Mouse (Mus musculus) heart, adult 8-10 months (tissue): Measurements from ENCODE around the gene Gpd2. TPM values are rescaled to one million over a fixed set of nuclear protein-coding genes. Genes with fewer than 3 reads are reported as not detected.

ENCODE experiments used
- DNase-seq: peaks from one replicate; pipeline ENCODE4 v3.0.0; 2022; ENCODE audit warnings: low spot score
- total RNA-seq, 4 experiments: library from RNA; stranded (reverse); gene quantifications; 2 replicates each; pipeline ENCODE4 v1.2.4; 2022

Gene Gpd2
- total RNA-seq, 4 experiments from 2014 or later, result 14.4 to 17.9 (median 15.3) TPM

DNA sequence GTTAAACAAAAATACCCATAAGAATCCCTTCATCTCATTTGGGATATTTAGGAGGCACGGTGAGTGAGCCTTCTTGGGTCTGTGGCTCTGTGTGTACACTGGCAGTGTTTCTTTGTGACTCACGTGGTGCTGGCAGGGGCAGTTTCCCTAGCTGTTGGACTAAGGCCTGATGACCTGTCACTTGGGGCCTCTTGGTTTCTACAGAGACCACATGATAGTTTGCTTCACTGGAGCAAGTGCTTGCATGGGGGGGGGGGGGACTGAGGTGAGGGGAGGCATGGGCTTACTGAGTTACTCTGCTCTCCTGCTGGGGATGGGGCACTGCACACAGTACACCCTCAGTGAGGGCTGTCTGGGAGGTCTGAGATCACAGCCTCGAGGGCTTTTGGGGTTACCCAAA, 64.1 kb downstream of the Gpd2 start:
- DNase-seq, result peak; percentile 31

DNA sequence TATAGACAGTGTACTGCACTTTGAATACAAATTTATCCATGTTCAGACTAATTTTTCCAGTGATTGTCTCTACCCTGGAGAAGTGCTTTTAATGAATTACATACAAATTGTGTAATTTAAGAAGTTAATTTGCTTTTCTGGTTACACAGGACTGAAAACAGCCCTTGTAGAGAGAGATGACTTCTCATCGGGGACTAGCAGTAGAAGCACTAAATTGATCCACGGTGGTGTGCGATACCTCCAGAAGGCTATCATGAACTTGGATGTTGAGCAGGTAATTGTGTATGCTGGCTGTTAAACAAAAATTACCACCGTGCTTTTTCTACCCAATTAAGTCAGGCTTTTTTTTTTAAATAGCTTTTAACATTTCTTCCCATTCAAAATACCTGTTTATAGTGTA, 66.8 kb downstream of the Gpd2 start:
- DNase-seq, result no peak

DNA sequence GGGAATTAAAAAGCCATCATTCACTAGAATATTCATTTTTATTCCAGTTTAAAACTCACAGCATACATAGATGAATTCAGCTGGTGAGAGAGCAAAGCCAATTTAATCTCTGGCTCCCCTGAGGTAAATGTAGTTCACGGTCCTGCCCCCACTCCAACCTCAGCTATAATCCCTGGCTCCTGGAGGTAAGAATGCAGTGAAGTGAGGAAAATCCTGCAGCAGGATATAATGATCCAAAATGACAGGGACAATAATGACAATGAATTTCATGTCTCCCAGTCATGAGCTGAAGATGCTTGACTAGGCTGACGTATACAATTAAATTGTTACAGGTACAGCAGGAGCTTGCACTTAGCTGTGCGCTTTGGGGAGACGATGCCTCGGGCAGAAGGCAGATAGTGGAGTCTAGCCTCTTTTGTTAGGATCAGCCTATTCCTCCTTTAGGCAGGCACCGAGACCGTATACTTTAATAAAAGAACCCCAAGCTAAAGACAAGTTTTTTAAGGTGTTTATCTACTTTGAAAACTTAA, 74.9 kb downstream of the Gpd2 start:
- no peak for DNase-seq

DNA sequence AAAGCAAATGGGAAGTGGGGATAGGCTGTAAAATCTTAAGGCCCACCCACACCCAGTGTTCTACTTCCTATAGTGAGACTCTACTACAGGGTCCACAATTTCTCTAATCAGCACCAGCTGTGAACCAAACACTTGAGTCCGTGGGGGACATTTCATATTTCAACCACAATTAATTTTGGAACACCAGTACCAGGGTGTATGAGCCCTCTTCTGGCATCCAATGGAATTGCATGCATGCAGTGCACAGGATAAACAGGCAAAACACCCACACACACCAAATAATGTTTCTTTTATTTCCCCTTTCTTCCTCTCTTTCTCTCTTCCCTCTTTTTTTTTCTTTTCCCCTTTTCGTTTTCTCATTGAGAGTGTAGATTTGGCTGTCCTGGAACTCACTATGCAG, 78.6 kb downstream of the Gpd2 start:
- DNase-seq, result peak; percentile 21

DNA sequence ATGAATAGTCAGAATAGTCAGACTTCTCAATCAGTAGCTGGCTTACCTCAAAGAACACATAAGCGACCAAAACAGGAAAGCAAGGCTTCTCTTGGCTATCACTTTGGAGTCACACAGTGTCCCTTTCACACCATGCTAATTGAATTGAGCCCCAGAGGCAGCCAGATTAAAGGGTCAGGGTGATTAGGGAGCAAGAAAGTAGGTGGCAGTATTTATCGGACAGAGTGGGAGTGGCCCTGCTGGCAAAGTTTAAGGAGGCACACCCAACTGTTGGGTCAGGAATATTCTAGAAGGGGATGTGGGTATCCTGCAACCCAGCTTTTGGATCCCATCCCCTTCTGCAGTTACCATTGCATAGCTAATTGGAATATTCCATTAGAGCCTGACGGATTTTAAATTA, 80.9 kb downstream of the Gpd2 start:
- DNase-seq, result no peak

DNA sequence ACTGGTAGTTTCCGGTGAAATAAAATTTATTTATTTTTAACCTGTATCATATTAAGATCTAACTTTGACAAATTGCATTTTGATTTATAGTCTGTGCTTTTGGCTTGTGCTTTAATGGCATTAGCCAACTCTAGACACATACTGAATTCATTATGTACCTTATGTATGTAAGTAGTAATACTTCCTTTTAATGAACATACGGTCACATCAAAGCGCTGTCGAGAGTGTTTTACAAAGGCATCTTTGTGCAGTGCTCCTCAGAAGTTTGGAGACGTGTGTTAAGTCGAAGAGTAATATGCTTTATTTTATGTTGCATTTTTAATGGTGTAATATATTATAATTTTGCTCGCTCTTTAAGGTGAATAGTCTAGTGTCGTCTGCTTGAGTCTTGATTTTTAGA, 88.7 kb downstream of the Gpd2 start:
- no peak for DNase-seq

DNA sequence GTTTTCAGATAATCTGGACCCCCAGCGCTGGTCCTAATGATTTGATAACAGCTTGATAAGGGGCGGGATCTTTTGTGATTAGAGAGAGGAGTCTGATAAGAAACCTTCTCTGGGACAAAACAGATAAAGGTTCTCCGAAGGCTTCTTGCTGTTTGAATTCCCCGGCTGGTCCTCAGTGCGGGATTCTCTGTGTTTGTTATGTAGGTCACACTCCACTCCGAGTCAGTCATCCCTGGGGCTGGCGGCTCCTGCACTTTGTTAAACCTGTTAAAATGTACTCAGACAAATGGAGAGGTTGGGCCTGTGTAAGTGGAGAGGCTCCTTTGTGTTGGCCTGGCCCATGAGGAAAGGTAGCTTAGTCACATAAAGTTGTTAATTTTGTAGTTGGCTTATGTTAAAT, 91.9 kb downstream of the Gpd2 start:
- no peak for DNase-seq

DNA sequence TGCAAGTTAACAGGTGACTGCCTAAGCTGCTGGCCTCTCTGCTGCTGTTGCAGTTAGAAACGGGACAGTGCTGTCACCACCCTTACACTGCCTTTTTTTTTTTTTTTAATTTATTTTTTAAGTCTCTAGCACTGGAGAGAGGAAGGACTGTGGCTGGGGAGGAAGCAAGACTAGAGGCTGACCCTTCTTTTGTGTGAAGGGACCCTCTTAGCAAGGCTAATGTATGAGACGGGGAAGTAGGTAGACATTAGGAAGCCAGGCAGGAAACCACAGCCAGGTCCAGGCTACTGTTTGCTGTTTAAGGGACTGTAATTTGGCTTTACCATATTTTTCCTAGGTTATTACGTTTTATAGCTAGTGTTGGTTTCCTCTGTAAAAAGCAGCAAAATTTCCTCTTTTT, 93.4 kb downstream of the Gpd2 start:
- no peak for DNase-seq

DNA sequence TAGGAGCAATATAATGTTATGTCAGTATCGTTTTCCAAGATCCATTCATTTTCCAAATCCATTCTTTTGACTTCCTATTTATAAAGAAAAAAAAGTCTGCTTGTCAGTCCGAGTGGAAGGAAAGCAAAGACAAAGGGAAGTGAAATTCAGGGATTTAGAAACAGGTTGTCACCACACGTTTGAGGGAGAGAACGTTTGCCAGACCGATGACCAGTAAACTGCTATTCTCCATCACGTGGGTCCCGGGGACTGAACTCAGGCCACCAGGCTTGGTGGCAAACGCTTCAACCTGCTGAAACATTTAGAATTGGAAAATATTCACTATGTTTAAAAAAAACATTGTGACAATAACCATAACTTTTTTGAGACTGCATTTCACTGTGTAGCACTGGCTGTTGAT, 93.8 kb downstream of the Gpd2 start:
- no peak for DNase-seq

DNA sequence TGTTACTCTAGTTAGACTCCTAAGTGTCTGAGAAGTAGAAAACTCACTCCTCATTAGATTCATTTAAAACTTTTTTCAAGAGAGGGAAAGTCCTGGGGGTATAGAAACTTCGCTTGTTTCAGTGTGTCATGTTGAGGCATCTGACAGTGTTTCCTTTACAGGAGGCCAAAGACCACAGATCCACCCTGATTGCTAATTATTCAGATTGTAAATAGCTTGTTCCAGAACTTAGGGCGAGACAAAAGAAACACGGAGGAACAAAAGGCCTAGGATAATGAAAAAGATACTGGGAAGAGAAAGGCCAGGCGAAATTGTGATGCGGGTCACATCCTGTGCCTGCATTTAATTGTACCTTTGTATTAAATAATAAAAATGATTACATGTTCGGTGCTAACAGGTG, 96.0 kb downstream of the Gpd2 start:
- no peak for DNase-seq

DNA sequence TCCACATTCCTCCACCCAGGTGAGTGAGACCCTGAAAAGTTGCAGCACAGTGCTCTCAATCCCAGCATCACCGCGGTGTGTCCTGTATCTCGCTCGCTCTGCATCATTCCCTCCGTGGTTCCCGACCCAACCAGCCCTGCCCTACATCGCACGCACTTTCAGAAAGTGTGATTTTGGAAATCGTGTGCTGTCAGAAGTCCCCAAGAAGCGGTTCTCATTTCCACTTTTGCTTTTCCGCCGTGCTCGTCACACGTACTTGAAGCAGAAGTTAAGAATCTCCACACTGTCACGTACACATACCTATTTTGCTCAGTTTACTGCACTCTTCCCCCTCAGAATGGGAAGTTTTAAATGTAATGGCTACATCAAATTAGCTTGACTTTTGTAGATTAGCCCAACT, 98.0 kb downstream of the Gpd2 start:
- DNase-seq, result no peak

DNA sequence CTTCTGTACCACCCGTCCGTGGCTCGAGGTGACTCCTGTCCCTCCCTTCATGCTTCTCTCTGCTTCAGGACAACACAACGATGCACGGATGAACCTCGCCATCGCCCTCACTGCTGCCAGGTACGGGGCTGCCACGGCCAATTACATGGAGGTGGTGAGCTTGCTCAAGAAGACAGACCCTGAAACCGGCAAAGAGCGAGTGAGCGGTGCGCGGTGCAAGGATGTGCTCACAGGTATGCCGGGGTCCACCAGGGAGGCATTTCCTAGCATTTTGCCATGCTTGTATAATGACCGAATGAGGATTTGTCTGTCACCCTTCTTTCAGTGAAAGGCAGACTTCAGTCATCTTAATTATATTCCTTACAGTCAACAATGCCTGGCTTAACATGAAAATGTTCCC, 101.3 kb downstream of the Gpd2 start:
- DNase-seq, result no peak

DNA sequence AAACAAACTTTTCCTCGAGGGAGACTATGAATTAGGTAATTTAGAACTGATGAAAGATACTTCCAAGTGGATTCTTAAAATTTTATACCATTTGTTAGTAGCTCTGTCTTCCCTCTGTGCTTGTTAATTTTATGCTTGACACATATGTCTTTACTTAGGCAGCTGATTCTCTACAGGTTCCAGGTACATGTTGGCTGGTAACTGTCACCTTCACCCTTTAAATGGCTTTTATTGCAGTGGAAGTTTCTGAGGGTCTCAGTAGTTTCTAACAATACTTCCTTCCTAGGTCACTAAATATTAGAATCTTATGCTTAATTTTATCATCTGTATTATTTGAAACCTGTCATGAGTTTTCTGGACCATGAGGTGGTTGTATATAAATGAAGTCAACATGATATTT, 105.5 kb downstream of the Gpd2 start:
- DNase-seq, result no peak

DNA sequence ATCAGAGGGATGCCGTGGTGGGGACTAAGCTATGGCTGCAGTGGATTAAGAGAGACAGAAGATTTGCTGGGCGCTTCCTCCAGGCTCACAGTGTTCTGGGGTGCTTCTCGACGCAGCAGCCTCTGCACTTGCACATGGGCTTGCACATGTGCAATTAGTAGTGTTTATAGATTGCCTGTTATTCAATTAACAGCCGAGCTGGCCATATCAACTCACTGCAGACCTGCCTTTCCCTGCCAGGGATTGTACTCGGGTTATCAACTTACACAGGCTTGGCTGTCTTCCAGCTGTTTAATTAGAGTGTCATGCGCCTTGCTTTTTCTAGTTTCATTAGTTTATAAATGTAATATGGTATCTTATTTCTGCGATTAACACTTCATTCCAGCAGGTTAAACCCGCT, 113.2 kb downstream of the Gpd2 start:
- DNase-seq, result peak; percentile 38

DNA sequence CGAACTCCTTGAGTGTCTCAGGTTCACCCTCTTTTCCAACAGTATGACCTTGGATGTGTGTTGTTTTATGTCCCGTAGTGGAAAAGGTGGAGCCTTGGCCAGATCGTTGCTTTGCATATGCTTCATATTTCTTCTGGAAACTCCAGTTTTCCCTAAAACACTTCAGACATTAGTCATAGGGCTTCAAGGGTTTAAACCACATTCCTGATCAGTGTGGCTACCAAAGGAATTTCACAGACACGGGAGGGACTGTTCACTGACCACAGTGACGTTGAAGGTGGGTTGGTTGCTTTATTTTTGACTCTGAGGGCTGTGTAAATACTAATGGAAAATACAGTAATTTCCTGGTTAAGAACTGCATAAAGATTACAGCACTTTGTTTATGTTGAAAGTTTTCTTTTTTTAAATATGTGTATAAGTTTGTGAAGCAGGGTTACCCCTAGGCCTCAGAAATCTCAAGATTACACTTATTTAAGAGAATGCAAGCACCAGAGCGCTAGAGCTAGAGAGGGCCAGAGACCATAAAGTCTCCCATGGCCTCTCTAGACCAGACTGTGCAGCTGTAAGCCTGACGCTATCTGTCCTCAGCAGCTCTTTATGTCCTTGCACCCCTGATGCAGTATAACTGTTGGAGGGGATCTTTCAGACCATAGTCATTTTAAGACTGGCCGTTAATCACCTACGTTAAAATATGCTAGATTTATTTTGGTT, 116.4 kb downstream of the Gpd2 start:
- no peak for DNase-seq

DNA sequence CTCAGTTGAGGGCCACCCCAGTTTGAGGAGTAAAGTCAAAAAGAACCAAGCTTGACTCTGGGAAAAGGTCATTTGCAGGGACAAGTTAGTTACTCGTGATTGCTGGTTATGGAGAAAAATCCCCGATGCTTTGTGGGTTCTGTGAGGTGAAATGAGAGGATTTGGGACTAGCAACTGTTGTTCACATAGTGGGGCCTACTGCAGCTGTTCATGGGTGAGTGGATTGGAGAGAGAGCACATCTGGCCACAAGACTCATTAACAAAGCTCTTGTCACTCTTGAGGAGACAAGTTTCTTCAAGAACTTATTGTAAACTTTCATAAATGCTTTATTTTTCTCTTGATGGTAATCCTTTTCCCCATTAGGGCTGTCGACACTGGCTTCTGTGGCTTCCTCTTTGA, 117.4 kb downstream of the Gpd2 start:
- no peak for DNase-seq

DNA sequence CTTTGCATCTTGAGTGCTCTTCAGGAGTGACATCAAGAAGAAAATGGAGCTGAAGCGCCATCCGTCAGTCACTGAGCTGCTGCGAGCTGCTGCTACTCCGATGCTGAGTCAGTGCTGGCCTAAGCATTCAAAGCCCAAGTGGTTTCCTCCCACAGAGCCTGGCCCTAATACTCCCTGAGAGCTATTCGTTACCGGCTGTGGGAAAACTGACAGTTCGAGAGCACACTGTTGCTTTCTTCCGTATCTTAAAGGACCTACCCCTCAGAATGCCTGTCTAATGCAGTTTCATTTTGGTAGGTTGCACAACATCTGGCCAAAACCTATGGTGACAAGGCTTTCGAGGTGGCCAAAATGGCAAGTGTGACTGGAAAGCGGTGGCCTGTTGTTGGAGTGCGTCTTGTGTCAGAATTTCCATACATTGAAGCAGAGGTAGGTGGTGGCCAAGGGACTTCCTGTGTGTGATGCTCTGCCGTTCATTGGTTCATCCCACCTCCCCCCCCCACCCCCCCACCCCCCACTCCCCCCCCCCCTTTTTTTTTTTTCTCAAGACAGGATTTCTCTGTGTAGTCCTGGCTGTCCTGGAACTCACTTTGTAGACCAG, 118.9 kb downstream of the Gpd2 start:
- no peak for DNase-seq

DNA sequence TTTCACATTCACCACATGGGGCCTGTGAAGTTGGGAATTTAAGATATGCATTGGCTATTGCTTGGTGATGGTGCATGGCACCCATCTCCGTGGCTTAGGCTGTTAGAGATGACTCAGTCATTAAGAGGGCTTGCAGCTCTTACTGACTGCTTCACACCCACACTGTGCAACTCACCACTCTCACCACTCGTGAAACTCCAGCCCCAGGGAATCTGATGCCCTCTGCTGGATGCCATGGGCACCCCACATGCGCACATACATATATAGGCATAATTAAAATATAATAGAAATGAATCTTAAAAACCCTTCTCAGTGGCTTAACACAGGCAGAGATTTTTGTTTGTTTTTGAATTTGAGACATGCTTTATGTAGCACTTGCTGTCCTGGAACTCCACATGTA, 125.1 kb downstream of the Gpd2 start:
- DNase-seq, result no peak

DNA sequence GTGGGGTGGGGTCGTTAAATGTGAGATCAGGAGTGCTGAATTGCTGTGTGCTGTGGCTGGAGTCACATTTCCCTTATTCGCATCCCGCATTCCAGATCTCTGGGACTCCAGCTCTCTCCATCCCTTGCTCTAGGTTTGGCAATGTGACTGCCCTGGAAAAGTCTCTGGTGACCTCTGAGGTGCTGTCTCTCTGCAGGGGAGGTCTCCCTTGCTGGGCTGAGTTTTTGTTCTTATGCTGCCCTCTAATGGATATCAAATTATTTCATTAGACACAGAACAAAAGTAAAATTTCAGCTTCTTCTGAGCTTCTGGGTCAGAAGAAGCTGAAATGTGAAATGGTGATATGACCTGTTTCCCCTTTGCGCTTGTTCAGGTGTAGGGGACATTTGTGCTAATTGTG, 137.2 kb downstream of the Gpd2 start:
- DNase-seq, result no peak

DNA sequence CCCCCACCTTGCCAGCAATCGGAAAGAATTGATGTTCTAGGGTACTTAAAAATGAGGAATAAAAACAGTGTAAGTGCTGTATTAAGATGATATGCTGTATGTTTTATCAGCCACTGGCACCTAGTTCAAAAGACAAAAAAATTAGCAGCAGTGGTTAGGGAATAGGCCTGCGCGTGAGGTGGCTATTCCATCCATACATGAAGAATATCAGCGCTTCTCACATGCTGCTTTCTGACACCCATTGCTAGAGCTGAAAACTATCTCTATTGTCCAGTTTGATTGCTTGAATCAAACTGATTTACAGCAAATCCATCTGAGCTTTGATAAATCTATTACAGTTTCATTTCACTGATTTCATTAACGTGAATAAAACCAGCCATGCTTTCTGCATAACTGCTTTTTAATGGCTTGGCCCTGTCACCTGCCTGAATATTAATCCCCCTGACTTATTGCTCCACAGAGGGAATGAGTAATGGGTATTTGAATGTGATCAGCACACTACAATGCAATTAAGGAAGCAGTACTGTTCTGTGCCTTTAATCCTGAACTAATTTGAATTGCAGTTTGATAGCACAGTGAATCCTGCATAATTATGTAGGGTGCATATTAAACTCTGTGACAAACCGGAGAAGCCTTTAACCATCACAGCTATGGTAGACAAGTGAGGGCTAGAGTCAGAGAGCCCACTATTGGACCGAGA, 137.9 kb downstream of the Gpd2 start:
- DNase-seq, result no peak

DNA sequence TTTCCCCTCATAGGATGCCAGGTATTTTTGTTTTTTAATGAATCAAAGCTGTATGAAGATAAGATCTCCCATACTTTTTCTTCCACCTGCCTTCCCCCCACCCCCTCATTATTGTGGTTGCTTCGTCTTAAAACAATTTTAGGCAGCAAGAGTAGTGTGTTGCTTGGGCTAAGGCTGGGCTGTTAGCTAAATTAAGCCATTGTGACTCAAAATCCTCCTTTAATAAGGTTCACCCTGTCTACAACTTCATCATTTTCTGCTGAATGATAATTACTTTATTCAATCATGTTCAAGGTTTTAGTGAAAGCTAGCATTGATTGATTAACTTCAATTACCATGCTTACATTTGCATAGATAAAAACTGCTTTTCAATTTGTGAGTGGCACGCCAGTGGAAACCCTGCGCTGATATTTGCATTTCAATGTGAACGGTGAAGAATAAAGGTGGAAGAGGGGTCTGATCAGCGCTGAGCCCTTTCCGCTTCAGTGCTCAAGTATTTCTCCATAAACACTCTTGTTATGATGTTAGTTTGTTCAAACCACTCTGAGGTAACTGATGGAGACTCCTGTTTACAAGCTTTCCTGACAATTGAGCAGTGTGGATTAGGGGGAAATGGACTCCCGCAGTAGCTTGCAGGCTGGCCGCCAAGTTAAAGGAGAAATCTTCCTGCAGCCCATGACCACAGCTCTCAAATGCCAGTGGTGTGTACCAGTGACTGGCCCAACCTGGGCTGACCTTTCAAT, 140.9 kb downstream of the Gpd2 start:
- DNase-seq, result no peak

DNA sequence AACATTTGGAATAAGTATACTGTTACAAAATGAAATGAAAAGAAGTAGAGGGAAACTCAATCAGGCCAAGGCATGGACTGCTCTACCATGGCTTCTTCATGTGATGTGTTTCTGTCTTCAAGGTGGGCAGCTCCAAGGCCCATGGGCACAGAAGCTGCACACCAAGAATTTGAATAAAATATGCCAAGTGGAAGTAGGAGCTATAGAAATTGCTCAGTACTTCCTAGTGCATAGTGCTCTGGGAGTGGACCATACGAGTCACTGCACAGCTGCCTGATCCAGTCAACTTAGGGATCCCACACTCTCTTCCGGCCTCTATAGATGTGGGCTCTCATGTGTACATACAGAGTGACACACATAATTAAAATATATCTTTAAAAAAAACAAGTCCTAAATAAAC, 147.2 kb downstream of the Gpd2 start:
- DNase-seq, result no peak
